Mouse (Mus musculus) limb, embryonic 14.5 days (tissue): ENCODE measurements at regions not wholly inside any gene's neighbourhood (a gene's known extent, or its start where the extent isn't known, plus 50 kb on each side); places are given as distances from the start of the nearest gene placed in this dataset.
"Not testable (repeated sequence)": the region's sequence is repeated elsewhere in the genome, so short reads cannot be mapped to it uniquely, and the experiment has no call there.

Source experiments
- ATAC-seq: fragments of 200-750 bp; cut with Nextera tagmentation; 2 replicates; pipeline ENCODE4 v1.8.0; 2017; ENCODE audit warnings: low read depth, moderate number of reproducible peaks, moderate TSS enrichment; ENCODE audit not compliant: low FRiP score
- DNase-seq: peaks from one replicate; pipeline ENCODE4 v3.0.0-alpha.2; 2015; ENCODE audit warnings: low spot score
- H3K27ac ChIP-seq: fragments of 300-500 bp; sonication (generic); replicated peaks from 2 replicates; pipeline ENCODE4 v1.5.1; 2014; ENCODE audit warnings: low read depth, mild to moderate bottlenecking, low read length, moderate library complexity, mixed read lengths
- H3K27me3 ChIP-seq: fragments of 300-500 bp; sonication (generic); 2 replicates; pipeline ENCODE4 v1.6.1; 2014; ENCODE audit warnings: low read length, mixed read lengths; ENCODE audit not compliant: control insufficient read depth, insufficient read depth
- H3K36me3 ChIP-seq: fragments of 300-500 bp; sonication (generic); 2 replicates; pipeline ENCODE4 v1.6.1; 2014; ENCODE audit warnings: mild to moderate bottlenecking, low read length, moderate library complexity, mixed read lengths; ENCODE audit not compliant: control insufficient read depth, insufficient read depth
- H3K4me1 ChIP-seq: fragments of 300-500 bp; sonication (generic); 2 replicates; pipeline ENCODE4 v1.6.1; 2014; ENCODE audit warnings: antibody characterized with exemption, low read length, mixed read lengths; ENCODE audit not compliant: control insufficient read depth, insufficient read depth
- H3K4me2 ChIP-seq: fragments of 300-500 bp; sonication (generic); replicated peaks from 2 replicates; pipeline ENCODE4 v1.6.1; 2014; ENCODE audit warnings: low read depth, mild to moderate bottlenecking, low read length, moderate library complexity; ENCODE audit not compliant: severe bottlenecking
- H3K4me3 ChIP-seq: fragments of 300-500 bp; sonication (generic); replicated peaks from 2 replicates; pipeline ENCODE4 v1.5.1; 2014; ENCODE audit warnings: low read length
- H3K9ac ChIP-seq: fragments of 300-500 bp; sonication (generic); 2 replicates; pipeline ENCODE4 v1.6.1; 2014; ENCODE audit warnings: mild to moderate bottlenecking, low read depth, low read length, moderate library complexity; ENCODE audit not compliant: severe bottlenecking
- H3K9me3 ChIP-seq: fragments of 300-500 bp; sonication (generic); 2 replicates; pipeline ENCODE4 v1.6.1; 2016; ENCODE audit warnings: low read length; ENCODE audit not compliant: control insufficient read depth
- POLR2A ChIP-seq: fragments of 200-500 bp; IDR thresholded peaks from 2 replicates; pipeline ENCODE4 v1.8.0; 2012; ENCODE audit warnings: inconsistent platforms, mild to moderate bottlenecking, moderate library complexity, borderline replicate concordance; ENCODE audit not compliant: insufficient read depth, insufficient read length; ENCODE audit errors: extremely low read depth
- WGBS: fragments of 180-500 bp; shearing (Covaris S2); extraction: QIAGEN DNeasy Blood & Tissue Kit; methylation state at CpG from one replicate; pipeline ENCODE4 v1.1.7; 2014; 5-methylcytosine and 5-hydroxymethylcytosine counted together

DNA sequence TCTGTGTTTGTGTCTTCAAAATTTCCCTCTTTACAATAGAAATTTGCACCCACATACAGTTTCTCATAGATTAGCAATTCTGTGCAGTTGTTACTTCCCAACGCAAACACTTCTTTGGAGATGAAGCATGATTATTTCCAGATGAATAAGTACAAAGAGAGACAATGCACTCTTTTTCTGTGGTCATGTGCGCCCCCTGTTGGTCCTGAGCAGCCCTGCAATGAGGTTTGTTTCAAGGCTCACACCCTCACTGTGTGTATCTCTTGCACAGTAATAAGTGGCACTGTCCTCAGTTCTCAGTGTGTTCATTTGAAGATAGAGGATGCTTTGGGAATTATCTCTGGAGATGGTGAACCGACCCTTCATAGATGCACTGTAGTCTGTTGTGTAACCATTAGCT is 368.1 kb downstream of the Adam6a start:
- Histone ChIP-seq H3K27me3 (no peaks in the 10 kb centered on the region), H3K4me2 (no peak overlapping the region), H3K4me3 (no peak overlapping the region), H3K27ac (no peak overlapping the region), H3K9ac (no peak overlapping the region), H3K4me1 (no peaks in the 10 kb centered on the region), H3K36me3 (no peaks in the 10 kb centered on the region), H3K9me3 (no peaks in the 10 kb centered on the region)
- ATAC-seq (no peak), DNase-seq (no peak)
- no peak for TF ChIP-seq POLR2A
- WGBS = 35% methylated on average over 3 of the region's 3 CpGs

DNA sequence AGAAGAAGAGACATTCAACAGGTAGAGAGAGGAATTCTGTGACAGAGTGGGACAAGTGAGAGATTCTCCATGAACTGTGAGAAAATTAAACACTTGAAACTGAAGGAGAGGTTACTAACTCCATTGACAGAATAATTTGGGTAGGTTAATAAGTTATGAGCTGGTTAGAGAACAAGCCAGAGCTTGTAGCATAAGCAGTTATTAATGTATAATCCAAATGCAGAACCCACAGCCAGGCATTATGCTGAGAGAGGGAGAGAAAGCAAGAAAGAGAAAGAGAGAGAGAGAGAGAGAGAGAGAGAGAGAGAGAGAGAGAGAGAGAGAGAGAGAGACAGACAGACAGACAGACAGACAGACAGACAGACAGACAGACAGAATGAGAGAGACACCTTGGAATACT is 397.0 kb downstream of the Adam6a start:
- TF ChIP-seq POLR2A = no peak
- Histone ChIP-seq H3K36me3 (no peaks in the 10 kb centered on the region), H3K27ac (no peak overlapping the region), H3K9me3 (0 out of 2 replicates have a peak, but pooled peaks cover 5% of the 10 kb centered on the region), H3K4me1 (no peaks in the 10 kb centered on the region), H3K9ac (no peak overlapping the region), H3K27me3 (no peaks in the 10 kb centered on the region), H3K4me3 (no peak overlapping the region), H3K4me2 (no peak overlapping the region)
- DNase-seq = no peak
- ATAC-seq = no peak

GRCm38 (mm10) chr12:113943661-113944327 is 400.1 kb downstream of the Adam6a start:
- H3K4me2 ChIP-seq, H3K27me3 ChIP-seq, H3K9me3 ChIP-seq, H3K27ac ChIP-seq, H3K36me3 ChIP-seq, H3K4me3 ChIP-seq, H3K9ac ChIP-seq, H3K4me1 ChIP-seq, DNase-seq, ATAC-seq: not testable (repeated sequence)
- 74% methylated on average over 1 of the region's 1 CpGs for WGBS

DNA sequence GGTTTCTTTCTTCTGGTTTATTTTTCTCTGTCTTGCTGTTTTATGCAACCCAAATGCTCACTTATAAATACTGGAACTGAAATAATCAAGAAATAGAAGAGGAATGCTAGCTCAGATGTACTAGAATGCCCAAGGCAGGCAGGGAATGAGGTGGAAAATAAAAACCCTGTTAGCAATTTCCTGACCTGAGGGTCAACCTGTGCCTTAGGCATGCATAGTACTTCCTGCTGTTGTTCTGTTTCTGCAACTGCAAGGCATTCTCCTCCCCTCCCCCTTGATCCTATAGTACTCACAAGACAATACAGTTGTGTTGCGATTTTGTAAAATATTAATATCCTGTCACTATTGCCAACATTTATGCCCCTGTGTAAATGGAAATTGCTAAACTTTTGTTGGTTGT is 402.1 kb downstream of the Adam6a start:
- not testable (repeated sequence) for H3K27ac ChIP-seq, H3K9ac ChIP-seq, H3K4me3 ChIP-seq, H3K27me3 ChIP-seq, ATAC-seq, DNase-seq, H3K4me2 ChIP-seq, H3K36me3 ChIP-seq, H3K4me1 ChIP-seq, H3K9me3 ChIP-seq
- WGBS = 100% methylated on average over 1 of the region's 1 CpGs

GRCm38 (mm10) chr12:113948017-113948416 is 404.3 kb downstream of the Adam6a start:
- ATAC-seq, H3K36me3 ChIP-seq, DNase-seq, H3K9ac ChIP-seq, H3K4me1 ChIP-seq, H3K27ac ChIP-seq, H3K27me3 ChIP-seq, H3K9me3 ChIP-seq, H3K4me3 ChIP-seq, H3K4me2 ChIP-seq: not testable (repeated sequence)
- 42% methylated on average over 4 of the region's 4 CpGs for WGBS

GRCm38 (mm10) chr12:113974271-113974670 is 430.6 kb downstream of the Adam6a start:
- no peak overlapping the region for H3K4me2 ChIP-seq
- no peak for TF ChIP-seq POLR2A
- WGBS = 85% methylated on average over 6 of the region's 6 CpGs
- no peaks in the 10 kb centered on the region for H3K27me3 ChIP-seq
- no peak overlapping the region for H3K27ac ChIP-seq
- H3K4me3 ChIP-seq = no peak overlapping the region
- no peaks in the 10 kb centered on the region for H3K36me3 ChIP-seq
- DNase-seq (no peak), ATAC-seq (no peak)
- no peaks in the 10 kb centered on the region; the same call in 1 of the 2 replicates for H3K9me3 ChIP-seq
- H3K4me1 ChIP-seq = no peaks in the 10 kb centered on the region
- H3K9ac ChIP-seq = no peak overlapping the region

- WGBS = 31% methylated on average over 10 of the region's 10 CpGs
- H3K36me3 ChIP-seq, H3K4me2 ChIP-seq, H3K9me3 ChIP-seq, H3K4me3 ChIP-seq, H3K4me1 ChIP-seq, H3K27me3 ChIP-seq, DNase-seq, H3K9ac ChIP-seq, ATAC-seq, H3K27ac ChIP-seq: not testable (repeated sequence)
These were observed 437.9 kb downstream of the Adam6a start for GRCm38 (mm10) chr12:113981613-113982012.
